Comparison of ENCODE assay signal across 17 mouse cellular contexts in the genomic region with DNA sequence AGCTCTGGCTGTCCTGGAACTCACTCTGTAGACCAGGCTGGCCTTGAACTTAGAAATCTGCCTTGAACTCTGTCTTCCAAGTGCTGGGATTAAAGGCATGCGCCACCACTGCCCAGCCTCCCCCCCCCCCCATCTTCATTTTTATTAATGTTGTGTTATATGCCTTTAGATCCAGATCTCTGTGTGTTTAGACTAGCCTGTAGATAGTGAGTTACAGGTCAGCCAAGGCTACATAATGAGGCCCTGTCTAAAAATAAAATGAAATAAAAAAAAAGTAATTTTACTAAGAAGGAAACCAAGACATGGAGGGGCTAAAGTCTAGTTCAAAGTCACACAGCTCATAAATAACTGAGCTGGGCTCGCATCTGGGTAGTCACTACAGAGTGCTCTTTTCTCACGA. TPM values are rescaled to one million over a fixed set of nuclear protein-coding genes. Genes with fewer than 3 reads are reported as not detected.
"Had no signal": no experiment of that assay in that cellular context is flagged by ENCODE, and none has a peak within 500 bp of the region (broad histone marks: within the 10 kb centered on the region; RNA-seq: fewer than 3 reads in every experiment).

No protein-coding gene starts in this region.

- H3K27ac ChIP-seq: kidney, postnatal 0 days; limb, embryonic 13.5 days; liver, embryonic 14.5 days; midbrain, embryonic 10.5 days; neural tube, embryonic 15.5 days; stomach, embryonic 15.5 days had no signal

- H3K9me3 ChIP-seq: limb, embryonic 13.5 days; midbrain, embryonic 10.5 days; neural tube, embryonic 15.5 days; stomach, embryonic 15.5 days had no signal

- H3K27me3 ChIP-seq: limb, embryonic 13.5 days; neural tube, embryonic 15.5 days; stomach, embryonic 15.5 days had no signal

- H3K4me1 ChIP-seq: limb, embryonic 13.5 days; midbrain, embryonic 10.5 days; neural tube, embryonic 15.5 days; stomach, embryonic 15.5 days had no signal

- H3K4me2 ChIP-seq: limb, embryonic 13.5 days; neural tube, embryonic 15.5 days; stomach, embryonic 15.5 days had no signal

- H3K9ac ChIP-seq: limb, embryonic 13.5 days; liver, embryonic 14.5 days; neural tube, embryonic 15.5 days; stomach, embryonic 15.5 days had no signal

- DNase-seq: left cerebral cortex, postnatal 4 days; lung, adult 2 months; midbrain, embryonic 14.5 days; right cerebral cortex, adult 18-20 months; right cerebral cortex, postnatal 4 days; thymus, postnatal 4 days had no signal

- H3K36me3 ChIP-seq: limb, embryonic 13.5 days; neural tube, embryonic 15.5 days; stomach, embryonic 15.5 days had no signal

- H3K4me3 ChIP-seq: limb, embryonic 13.5 days; midbrain, embryonic 10.5 days; myocyte; neural tube, embryonic 15.5 days; stomach, embryonic 15.5 days had no signal

RNA-seq across cellular contexts. Expression of a gene that starts 2.6 kb away (rescaled TPM):
- polyA plus RNA-seq: kidney, postnatal 0 days; liver, adult 2 months; lung, adult 2 months; myocyte; spleen, adult 2 months had no signal

RNA-seq across cellular contexts. Expression of a gene that starts 9.2 kb away (rescaled TPM):
- polyA plus RNA-seq: liver, adult 2 months; lung, adult 2 months; myocyte; spleen, adult 2 months had no signal

RNA-seq across cellular contexts. Expression of a gene that starts 20.4 kb away (rescaled TPM):
- polyA plus RNA-seq: kidney, postnatal 0 days; limb, embryonic 13.5 days; liver, adult 2 months; liver, embryonic 14.5 days; lung, adult 2 months; myocyte; spleen, adult 2 months; stomach, embryonic 15.5 days had no signal

RNA-seq across cellular contexts. Expression of a gene that starts 55.6 kb away (rescaled TPM):
- polyA plus RNA-seq: intestine, embryonic 14.5 days; kidney, postnatal 0 days; limb, embryonic 13.5 days; liver, adult 2 months; liver, embryonic 14.5 days; lung, adult 2 months; midbrain, embryonic 10.5 days; midbrain, embryonic 14.5 days; myocyte; neural tube, embryonic 11.5 days; neural tube, embryonic 15.5 days; spleen, adult 2 months; stomach, embryonic 15.5 days had no signal
